Mouse (Mus musculus) left cerebral cortex, postnatal 14 days (tissue): Measurements from ENCODE around the gene Wdr27. TPM values are rescaled to one million over a fixed set of nuclear protein-coding genes. Genes with fewer than 3 reads are reported as not detected.
"Not testable (repeated sequence)": the region's sequence is repeated elsewhere in the genome, so short reads cannot be mapped to it uniquely, and the experiment has no call there.

Source experiments
- DNase-seq, 2 experiments: peaks; one replicate each; pipeline ENCODE4 v3.0.0; 2021 to 2022; ENCODE audit warnings: low spot score in 2 of 2, mixed read lengths in 1 of 2
- intact Hi-C: fragments of 180-260 bp; cut with DNase I; formaldehyde crosslinking; loops from one replicate; pipeline ENCODE4 v1.15.1; 2025
- long read RNA-seq, 2 experiments: library from polyadenylated mRNA; stranded (forward); transcript quantifications; one replicate each; pipeline ENCODE4 v2.0.0; 2021
- total RNA-seq, 2 experiments: library from RNA; stranded (reverse); gene quantifications; 2 replicates each; pipeline ENCODE4 v1.2.3; 2021

Wdr27 gene
- total RNA-seq = 1 to 10 TPM; 3.0 to 3.5 TPM
- long read RNA-seq, experiment 1, partial matches to known transcripts = 0 of 6 reads
- long read RNA-seq, experiment 1, other reads (novel, unspliced or antisense) = 3 of 6 reads
- long read RNA-seq, experiment 2, partial matches to known transcripts = 1 of 2 reads
- long read RNA-seq, experiment 2, other reads (novel, unspliced or antisense) = 0 of 2 reads

GRCm38 (mm10) chr17:14943009-14943728, at the start of gene Wdr27, which contains the start of gene 1600012H06Rik:
TSS of gene Wdr27 (minus strand) at chr17:14943158.
TSS of gene 1600012H06Rik (plus strand) at chr17:14943184.
- peak; percentile 98 to 99 for DNase-seq
- intact Hi-C loops = no loop called here

GRCm38 (mm10) chr17:14992522-14993138, 49.7 kb upstream of the Wdr27 start:
- DNase-seq, intact Hi-C loops: not testable (repeated sequence)

GRCm38 (mm10) chr17:14990116-14990702, 47.3 kb upstream of the Wdr27 start:
- DNase-seq, intact Hi-C loops: not testable (repeated sequence)

GRCm38 (mm10) chr17:14978362-14979038, 35.5 kb upstream of the Wdr27 start, which contains the start of the genes 9030025P20Rik and Gm3417:
TSS of gene 9030025P20Rik (plus strand) at chr17:14978468.
TSS of gene Gm3417 (minus strand) at chr17:14978790.
- not testable (repeated sequence) for DNase-seq

GRCm38 (mm10) chr17:14977718-14978361, 34.9 kb upstream of the Wdr27 start:
- intact Hi-C loops, DNase-seq: not testable (repeated sequence)

More at GRCm38 (mm10) chr17:14978362-14979038, 35.5 kb upstream of the Wdr27 start, which contains the start of the genes 9030025P20Rik and Gm3417:
- intact Hi-C loops = not testable (repeated sequence)

GRCm38 (mm10) chr17:14968373-14968913, 25.5 kb upstream of the Wdr27 start:
- intact Hi-C loops, DNase-seq: not testable (repeated sequence)

- DNase-seq, intact Hi-C loops: not testable (repeated sequence)
Observed at GRCm38 (mm10) chr17:14961557-14962154, 18.7 kb upstream of the Wdr27 start.

GRCm38 (mm10) chr17:14960951-14961556, 18.1 kb upstream of the Wdr27 start, which contains the start of gene Phf10:
TSS of gene Phf10 (minus strand) at chr17:14961273.
- intact Hi-C loops, DNase-seq: not testable (repeated sequence)

GRCm38 (mm10) chr17:14960520-14960919, 17.6 kb upstream of the Wdr27 start:
- no peak for DNase-seq
- intact Hi-C loops = no loop called here

- no peak for DNase-seq
- intact Hi-C loops = no loop called here
Observed at GRCm38 (mm10) chr17:14959979-14960378, 17.0 kb upstream of the Wdr27 start.

- intact Hi-C loops = no loop called here
- DNase-seq = no peak
Observed at GRCm38 (mm10) chr17:14958686-14959327, 15.8 kb upstream of the Wdr27 start.

- DNase-seq = no peak
- intact Hi-C loops = no loop called here
Observed at GRCm38 (mm10) chr17:14953452-14953851, 10.5 kb upstream of the Wdr27 start.

GRCm38 (mm10) chr17:14949161-14949827, 6.3 kb upstream of the Wdr27 start:
- no peak for DNase-seq
- intact Hi-C loops = no loop called here

GRCm38 (mm10) chr17:14944551-14944950, 1.6 kb upstream of the Wdr27 start:
- intact Hi-C loops = no loop called here
- DNase-seq = no peak

GRCm38 (mm10) chr17:14943729-14944059, 736 bp upstream of the Wdr27 start:
- intact Hi-C loops = no loop called here
- DNase-seq = peak in 1 of 2 experiments; percentile 22

GRCm38 (mm10) chr17:14942181-14942580, 777 bp downstream of the Wdr27 start:
- DNase-seq, intact Hi-C loops: not testable (repeated sequence)
